27 mouse cellular contexts compared by ENCODE assay signal in the genomic region with DNA sequence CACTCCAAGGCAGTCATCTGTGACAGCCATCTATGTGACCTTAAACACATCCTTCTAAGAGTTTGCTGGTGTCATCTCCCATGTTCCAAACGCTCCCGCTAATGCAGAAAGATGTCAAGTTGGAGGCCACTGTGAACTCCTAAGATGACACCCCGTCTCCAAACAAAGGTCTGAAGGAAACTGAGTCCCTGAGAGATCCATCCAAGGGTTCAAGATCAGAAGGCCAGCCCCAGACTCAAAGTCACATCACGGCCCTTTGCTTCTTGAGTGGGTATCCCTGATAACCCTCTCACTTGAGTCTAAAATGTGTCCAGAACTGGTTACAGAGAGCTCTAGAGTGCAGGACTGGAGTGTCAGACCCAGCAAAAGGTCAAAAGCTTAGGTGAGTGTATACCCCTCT. TPM values are rescaled to one million over a fixed set of nuclear protein-coding genes. Genes with fewer than 3 reads are reported as not detected.
DNase-seq lines count a peak whose midpoint lies in the region; ATAC-seq lines count a peak whose summit lies in the region.
"Had no signal": no experiment of that assay in that cellular context is flagged by ENCODE, and none has a peak within 500 bp of the region (broad histone marks: within the 10 kb centered on the region; RNA-seq: fewer than 3 reads in every experiment).

No protein-coding gene starts in this region.

- peak overlapping the region; percentile 51 for H3K4me3 ChIP-seq in heart, embryonic 12.5 days
- H3K4me3 ChIP-seq in hindbrain, embryonic 10.5 days, result no peak overlapping the region
- H3K4me3 ChIP-seq in hindbrain, embryonic 13.5 days, result no peak overlapping the region
- no peak overlapping the region for H3K4me3 ChIP-seq in neural tube, embryonic 15.5 days (replicated peaks)
- no peak overlapping the region for H3K4me3 ChIP-seq in limb, embryonic 15.5 days
- H3K4me3 ChIP-seq: embryonic facial prominence, embryonic 15.5 days; forebrain, embryonic 15.5 days; hindbrain, embryonic 15.5 days; liver, embryonic 15.5 days; megakaryocyte, embryonic 14.5 days; stomach, embryonic 15.5 days had no signal

- no peak for DNase-seq in heart, postnatal 36 days
- peak; percentile 15 for DNase-seq in hindbrain, embryonic 10.5 days (ENCODE audit: low spot score)
- peak; percentile 32 for DNase-seq in neural tube, embryonic 10.5 days (ENCODE audit: extremely low spot score, low spot score)
- DNase-seq in cerebellum, adult 9-11 months, result no peak
- DNase-seq: adrenal gland, adult 8-10 months; cerebellum, adult 11-12 months; cerebellum, postnatal 14 days; kidney, adult 2 months; liver; thymus, postnatal 25 days had no signal

- intact Hi-C loops in heart, postnatal 36 days (cut with DNase I), result no loop called here

- no peak for ATAC-seq in heart, embryonic 12.5 days (ENCODE audit: insufficient number of reproducible peaks, low FRiP score)
- ATAC-seq in hindbrain, embryonic 13.5 days (ENCODE audit: low FRiP score), result no peak
- no peak for ATAC-seq in neural tube, embryonic 15.5 days (ENCODE audit: low FRiP score)
- no peak for ATAC-seq in limb, embryonic 15.5 days (ENCODE audit: insufficient number of reproducible peaks, low FRiP score, low TSS enrichment, low read depth)
- ATAC-seq: forebrain, embryonic 15.5 days had no signal

- peak overlapping the region; percentile 89 for H3K27ac ChIP-seq in heart, embryonic 12.5 days (ENCODE audit: poor library complexity, severe bottlenecking)
- no peak overlapping the region for H3K27ac ChIP-seq in hindbrain, embryonic 10.5 days
- H3K27ac ChIP-seq in hindbrain, embryonic 13.5 days, result no peak overlapping the region
- no peak overlapping the region for H3K27ac ChIP-seq in neural tube, embryonic 15.5 days (replicated peaks)
- peak overlapping the region; percentile 3; the same call in 1 of the 2 replicates for H3K27ac ChIP-seq in limb, embryonic 15.5 days
- H3K27ac ChIP-seq: embryonic facial prominence, embryonic 15.5 days; forebrain, embryonic 15.5 days; hindbrain, embryonic 15.5 days; kidney, postnatal 0 days; liver, embryonic 15.5 days; stomach, embryonic 15.5 days had no signal

- H3K4me2 ChIP-seq in heart, embryonic 12.5 days, result peak overlapping the region; percentile 66
- no peak overlapping the region for H3K4me2 ChIP-seq in hindbrain, embryonic 13.5 days
- no peak overlapping the region for H3K4me2 ChIP-seq in neural tube, embryonic 15.5 days
- no peak overlapping the region for H3K4me2 ChIP-seq in limb, embryonic 15.5 days
- H3K4me2 ChIP-seq: embryonic facial prominence, embryonic 15.5 days; forebrain, embryonic 15.5 days; hindbrain, embryonic 15.5 days; liver, embryonic 15.5 days; stomach, embryonic 15.5 days had no signal

- peaks cover 41% of the 10 kb centered on the region for H3K4me1 ChIP-seq in heart, embryonic 12.5 days (replicated peaks)
- 0 out of 2 replicates have a peak, but pooled peaks cover 3% of the 10 kb centered on the region for H3K4me1 ChIP-seq in hindbrain, embryonic 10.5 days (replicated peaks)
- no peaks in the 10 kb centered on the region for H3K4me1 ChIP-seq in hindbrain, embryonic 13.5 days (replicated peaks)
- H3K4me1 ChIP-seq in neural tube, embryonic 15.5 days, result no peaks in the 10 kb centered on the region
- peaks cover 22% of the 10 kb centered on the region for H3K4me1 ChIP-seq in limb, embryonic 15.5 days
- H3K4me1 ChIP-seq: forebrain, embryonic 15.5 days; hindbrain, embryonic 15.5 days; liver, embryonic 15.5 days; megakaryocyte, embryonic 14.5 days; stomach, embryonic 15.5 days had no signal

- H3K9ac ChIP-seq in heart, embryonic 12.5 days, result peak overlapping the region; percentile 77
- no peak overlapping the region for H3K9ac ChIP-seq in hindbrain, embryonic 13.5 days
- H3K9ac ChIP-seq in neural tube, embryonic 15.5 days (replicated peaks), result no peak overlapping the region
- no peak overlapping the region for H3K9ac ChIP-seq in limb, embryonic 15.5 days
- H3K9ac ChIP-seq: embryonic facial prominence, embryonic 15.5 days; forebrain, embryonic 15.5 days; hindbrain, embryonic 15.5 days; liver, embryonic 15.5 days; stomach, embryonic 15.5 days had no signal

- WGBS in heart, embryonic 12.5 days, result 19% methylated on average over 4 of the region's 4 CpGs
- WGBS in hindbrain, embryonic 10.5 days, result 3% methylated on average over 4 of the region's 4 CpGs
- WGBS in hindbrain, embryonic 13.5 days, result 6% methylated on average over 4 of the region's 4 CpGs
- 6% methylated on average over 4 of the region's 4 CpGs for WGBS in neural tube, embryonic 15.5 days
- 26% methylated on average over 4 of the region's 4 CpGs for WGBS in limb, embryonic 15.5 days

- H3K27me3 ChIP-seq in heart, embryonic 12.5 days (replicated peaks), result peaks cover 94% of the 10 kb centered on the region
- peaks cover 100% of the 10 kb centered on the region for H3K27me3 ChIP-seq in hindbrain, embryonic 10.5 days (ENCODE audit: insufficient read depth, poor library complexity, severe bottlenecking)
- H3K27me3 ChIP-seq in hindbrain, embryonic 13.5 days, result peaks cover 100% of the 10 kb centered on the region
- H3K27me3 ChIP-seq in neural tube, embryonic 15.5 days (replicated peaks), result peaks cover 100% of the 10 kb centered on the region
- peaks cover 97% of the 10 kb centered on the region for H3K27me3 ChIP-seq in limb, embryonic 15.5 days

- H3K9me3 ChIP-seq in heart, embryonic 12.5 days (replicated peaks), result no peaks in the 10 kb centered on the region
- no peaks in the 10 kb centered on the region for H3K9me3 ChIP-seq in hindbrain, embryonic 10.5 days
- H3K9me3 ChIP-seq in hindbrain, embryonic 13.5 days, result no peaks in the 10 kb centered on the region; the same call in 1 of the 2 replicates
- H3K9me3 ChIP-seq in neural tube, embryonic 15.5 days (replicated peaks), result no peaks in the 10 kb centered on the region
- H3K9me3 ChIP-seq in limb, embryonic 15.5 days, result no peaks in the 10 kb centered on the region
- H3K9me3 ChIP-seq: embryonic facial prominence, embryonic 15.5 days; forebrain, embryonic 15.5 days; hindbrain, embryonic 15.5 days; liver, embryonic 15.5 days; stomach, embryonic 15.5 days had no signal

- H3K36me3 ChIP-seq in heart, embryonic 12.5 days, result no peaks in the 10 kb centered on the region
- no peaks in the 10 kb centered on the region for H3K36me3 ChIP-seq in hindbrain, embryonic 10.5 days
- no peaks in the 10 kb centered on the region for H3K36me3 ChIP-seq in hindbrain, embryonic 13.5 days
- H3K36me3 ChIP-seq in neural tube, embryonic 15.5 days, result no peaks in the 10 kb centered on the region
- H3K36me3 ChIP-seq in limb, embryonic 15.5 days, result no peaks in the 10 kb centered on the region
- H3K36me3 ChIP-seq: embryonic facial prominence, embryonic 15.5 days; forebrain, embryonic 15.5 days; hindbrain, embryonic 15.5 days; liver, embryonic 15.5 days; stomach, embryonic 15.5 days had no signal

RNA-seq across cellular contexts. Expression of a gene that starts 34.2 kb away (rescaled TPM):
- polyA plus RNA-seq in heart, embryonic 12.5 days (2016; fragmentation: Nextera tagmentation; extraction: Ambion mirVana), result 42.6 and 45.6 TPM in 2 replicates
- total RNA-seq in heart, postnatal 36 days (2021), result 10 to 100 TPM; 26.5 to 40.1 TPM
- not detected in 2 replicates for polyA plus RNA-seq in hindbrain, embryonic 10.5 days (2016; fragmentation: Nextera tagmentation; extraction: Ambion mirVana)
- polyA plus RNA-seq in hindbrain, embryonic 13.5 days (2015; fragmentation: Nextera tagmentation; extraction: Ambion mirVana), result not detected in 2 replicates
- 0.10 and 0.19 TPM in 2 replicates for polyA plus RNA-seq in neural tube, embryonic 15.5 days (2015; fragmentation: Nextera tagmentation; extraction: Ambion mirVana)
- polyA plus RNA-seq in limb, embryonic 15.5 days (2015; fragmentation: Nextera tagmentation; extraction: Ambion mirVana), result 18.1 and 21.3 TPM in 2 replicates
- total RNA-seq: layer of hippocampus, postnatal 14 days; MEL; midbrain, postnatal 0 days; neutrophil, adult 5-6 weeks had no signal
- polyA plus RNA-seq: C2C12; forebrain, embryonic 15.5 days; intestine, embryonic 14.5 days; kidney, postnatal 0 days had no signal

Comparison
In these comparisons a context has a peak if more than half of its experiments do, and no peak if none do; other contexts are left out.
1. H3K27ac ChIP-seq: peak in heart, embryonic 12.5 days (single experiment) and limb, embryonic 15.5 days (single experiment); none in hindbrain, embryonic 10.5 days (single experiment), hindbrain, embryonic 13.5 days (single experiment) and neural tube, embryonic 15.5 days (single experiment).
2. DNase-seq: peak in hindbrain, embryonic 10.5 days (single experiment) and neural tube, embryonic 10.5 days (single experiment); none in heart, postnatal 36 days (0 of 2) and cerebellum, adult 9-11 months (single experiment).
3. RNA of a gene that starts 34.2 kb away (polyA plus RNA-seq): 42.6 to 45.6 TPM in heart, embryonic 12.5 days and 18.1 to 21.3 TPM in limb, embryonic 15.5 days; 0.10 to 0.19 TPM in neural tube, embryonic 15.5 days, not detected in hindbrain, embryonic 10.5 days and not detected in hindbrain, embryonic 13.5 days; every median in the first group is over 10 times any median in the second.